Mouse (Mus musculus) adrenal gland, adult 8-10 months (tissue): ENCODE results near the gene Eya2. TPM values are rescaled to one million over a fixed set of nuclear protein-coding genes. Genes with fewer than 3 reads are reported as not detected.

Experiments
- DNase-seq: peaks from one replicate; pipeline ENCODE4 v3.0.0; 2022
- total RNA-seq, 4 experiments: library from RNA; stranded (reverse); gene quantifications; 2 replicates each; pipeline ENCODE4 v1.2.4; 2022

Eya2 gene
- total RNA-seq, 4 experiments from 2014 or later, result 2.1 to 5.0 (median 3.9) TPM

GRCm38 (mm10) chr2:165820073-165820472, 225.2 kb downstream of the Eya2 start:
- no peak for DNase-seq

GRCm38 (mm10) chr2:165820504-165821095, 225.8 kb downstream of the Eya2 start:
- no peak for DNase-seq

Other genes starting within 250 kb of the Eya2 start
- not detected for gene Zfp663, start 226.3 kb upstream of the Eya2 start, total RNA-seq
- 1 to 10 TPM; 5.3 to 7.5 (median 6.3) TPM for gene Zfp334, start 206.8 kb upstream of the Eya2 start, total RNA-seq
- gene Ocstamp, start 194.6 kb upstream of the Eya2 start, total RNA-seq, result under 1 TPM; 0.14 to 0.17 (median 0.16) TPM
- gene Slc13a3, start 121.8 kb upstream of the Eya2 start, total RNA-seq, result 1 to 10 TPM; 1.1 to 1.5 (median 1.4) TPM
- gene Trp53rka, start 101.7 kb upstream of the Eya2 start, total RNA-seq, result 10 to 100 TPM; 12.5 to 17.3 (median 14.7) TPM
- 1 to 10 TPM in 1 of 4 experiments, under 1 TPM in 3; 0.58 to 2.1 (median 0.74) TPM for gene Slc2a10, start 91.2 kb upstream of the Eya2 start, total RNA-seq